Mouse (Mus musculus): Measurements from ENCODE around the gene Dcaf15.

The Dcaf15 gene

DNA sequence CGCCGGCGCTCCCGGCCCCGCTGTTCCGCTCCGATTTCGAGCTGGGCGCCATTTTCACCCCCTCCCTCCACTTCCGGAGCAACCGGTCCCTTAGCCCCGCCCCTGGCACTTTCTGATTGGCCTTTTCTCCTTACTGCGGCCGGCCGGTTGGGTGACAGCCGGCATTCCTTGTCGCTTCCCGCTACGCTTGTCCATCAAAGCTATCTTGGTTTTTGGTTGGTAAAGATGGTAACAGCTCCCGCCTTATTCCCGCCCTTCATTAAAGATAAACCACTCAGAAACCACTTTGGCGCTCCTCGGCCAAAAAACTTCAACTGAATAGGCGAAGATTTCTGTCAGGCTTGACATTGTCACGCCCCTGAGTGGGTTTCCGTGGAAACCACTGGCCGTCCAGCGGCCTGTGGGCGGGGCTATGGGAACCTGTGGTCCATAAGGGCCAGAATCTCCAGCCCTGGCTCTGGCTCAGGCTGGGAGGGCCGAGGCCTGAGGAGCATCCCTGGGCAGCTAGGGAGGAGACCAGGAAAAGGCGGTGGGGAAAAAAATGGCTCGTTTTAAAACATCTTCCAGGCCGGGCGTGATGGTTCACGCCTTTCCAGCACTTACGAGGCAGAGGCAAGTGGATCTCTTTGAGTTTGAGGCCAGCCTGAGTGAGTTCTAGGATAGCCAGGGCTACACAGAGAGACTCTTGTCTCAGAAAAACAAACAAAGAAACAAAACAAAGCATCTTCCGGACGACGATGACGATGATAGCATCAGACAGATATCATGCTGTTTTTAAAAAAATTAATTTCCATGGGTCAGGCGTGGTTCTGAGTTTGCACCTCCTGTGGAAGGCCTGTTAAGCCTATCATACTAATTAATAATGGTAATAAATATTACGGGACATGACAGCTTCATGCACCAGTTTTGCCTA lies at the start of gene Dcaf15:
TSS of gene Dcaf15 (minus strand) at position 72 of the 913 bp plus-strand sequence.
- in situ Hi-C loops (cut with MboI, MseI): loop anchor here (25.0 kb wide), 1 partner anchor 1157 kb away; no protein-coding TSS in a partner anchor

DNA sequence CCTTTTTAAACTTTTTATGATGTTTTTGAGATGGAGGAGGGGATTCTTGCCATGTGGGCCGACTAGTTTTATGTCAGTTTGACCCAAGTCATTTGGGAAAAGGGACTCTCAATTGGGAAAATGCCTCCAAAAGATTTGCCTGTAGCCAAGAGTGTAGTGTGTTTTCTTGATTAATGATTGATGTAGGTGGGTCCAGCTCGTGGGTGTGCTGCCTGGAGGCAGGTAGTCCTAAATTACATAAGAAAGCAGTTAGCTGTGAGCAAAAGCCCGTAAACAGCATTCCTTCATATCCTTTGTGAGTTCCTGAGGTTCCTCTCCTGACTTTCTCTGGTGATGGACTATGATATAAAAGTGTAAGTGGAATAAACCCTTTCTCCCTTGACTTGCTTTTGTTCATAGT lies 44.6 kb upstream of the Dcaf15 start:
- in situ Hi-C loops (cut with MboI, MseI): no loop called here

DNA sequence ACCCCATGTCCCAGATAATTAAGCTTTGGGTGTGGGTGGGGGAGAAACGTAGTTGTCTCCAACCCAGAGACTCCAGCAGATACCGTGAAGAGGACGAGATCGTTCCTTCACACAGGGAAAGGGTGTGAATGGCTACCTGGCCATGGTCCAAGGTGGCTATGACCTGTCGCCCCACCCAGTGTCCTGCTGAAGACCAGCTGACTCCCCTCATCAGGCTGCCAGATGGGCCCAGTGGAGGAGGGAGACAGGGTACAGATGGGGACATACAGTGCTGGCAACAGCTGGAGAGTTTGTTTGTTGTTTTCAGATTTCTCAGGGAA lies 43.9 kb upstream of the Dcaf15 start:
- in situ Hi-C loops (cut with MboI, MseI): no loop called here

DNA sequence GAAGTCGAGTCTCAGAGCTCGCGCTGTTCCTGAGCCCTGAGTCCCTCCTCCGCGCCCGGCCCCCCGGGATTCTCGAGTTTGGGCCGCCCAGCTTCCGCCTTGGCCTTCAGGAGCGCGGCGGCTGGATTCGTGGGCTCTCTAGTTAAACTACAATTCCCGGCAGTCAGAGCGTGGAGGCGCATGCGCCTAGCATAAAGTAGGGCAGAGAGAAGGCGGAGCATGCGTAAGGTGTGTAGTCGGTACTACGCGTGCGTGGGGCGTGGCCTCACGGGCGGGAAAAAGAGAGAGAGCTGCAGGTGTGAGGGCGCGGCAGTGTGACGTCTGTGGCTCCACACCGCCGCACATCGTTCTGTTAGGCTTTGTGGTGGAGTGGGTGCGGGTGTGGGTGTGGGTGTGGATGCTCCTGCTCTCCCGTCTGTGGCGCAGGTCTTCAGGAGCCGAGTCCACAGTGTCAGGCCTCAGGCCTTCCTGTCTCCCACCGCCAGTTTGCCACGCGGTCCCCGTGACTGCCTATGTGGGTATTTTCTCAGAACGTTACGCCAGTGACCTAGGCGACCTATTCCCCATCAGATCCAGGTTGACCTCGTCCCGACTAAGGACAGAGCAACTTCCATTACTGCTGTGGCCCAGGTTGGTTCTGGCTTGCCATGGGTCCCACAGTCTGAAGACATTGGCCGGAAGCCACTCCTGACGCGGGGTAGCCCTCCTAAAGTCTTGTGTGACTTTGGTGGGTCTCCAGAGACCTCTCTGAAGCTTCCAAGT lies 43.4 kb upstream of the Dcaf15 start, which contains the start of the genes Cc2d1a and 4930432K21Rik:
TSS of gene Cc2d1a (minus strand) at position 168 of the 762 bp plus-strand sequence.
TSS of gene 4930432K21Rik (plus strand) at position 257 of the 762 bp plus-strand sequence.
- in situ Hi-C loops (cut with MboI, MseI): no loop called here

DNA sequence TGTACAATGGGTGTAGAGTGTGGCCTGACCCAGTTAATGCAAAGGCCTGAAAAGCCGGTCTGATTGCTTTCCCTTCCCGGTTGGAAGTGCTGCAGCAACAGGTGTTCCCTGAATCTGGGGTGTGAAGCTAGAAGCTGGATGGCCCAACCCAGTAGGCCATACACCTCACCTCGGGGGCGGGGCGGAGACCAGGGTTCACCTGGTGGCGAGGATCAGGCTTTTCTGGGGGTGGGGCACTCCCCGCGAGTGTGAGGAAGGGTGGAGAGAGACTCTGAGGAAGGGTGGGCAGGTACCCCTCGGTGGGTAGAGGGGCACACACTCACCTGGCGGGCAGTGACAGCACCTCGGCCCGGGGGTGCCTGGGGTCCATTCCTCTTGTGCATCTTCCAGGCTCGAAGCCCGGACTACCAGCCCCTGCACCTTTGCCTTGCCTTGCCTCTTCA lies 42.8 kb upstream of the Dcaf15 start:
- in situ Hi-C loops (cut with MboI, MseI): no loop called here

DNA sequence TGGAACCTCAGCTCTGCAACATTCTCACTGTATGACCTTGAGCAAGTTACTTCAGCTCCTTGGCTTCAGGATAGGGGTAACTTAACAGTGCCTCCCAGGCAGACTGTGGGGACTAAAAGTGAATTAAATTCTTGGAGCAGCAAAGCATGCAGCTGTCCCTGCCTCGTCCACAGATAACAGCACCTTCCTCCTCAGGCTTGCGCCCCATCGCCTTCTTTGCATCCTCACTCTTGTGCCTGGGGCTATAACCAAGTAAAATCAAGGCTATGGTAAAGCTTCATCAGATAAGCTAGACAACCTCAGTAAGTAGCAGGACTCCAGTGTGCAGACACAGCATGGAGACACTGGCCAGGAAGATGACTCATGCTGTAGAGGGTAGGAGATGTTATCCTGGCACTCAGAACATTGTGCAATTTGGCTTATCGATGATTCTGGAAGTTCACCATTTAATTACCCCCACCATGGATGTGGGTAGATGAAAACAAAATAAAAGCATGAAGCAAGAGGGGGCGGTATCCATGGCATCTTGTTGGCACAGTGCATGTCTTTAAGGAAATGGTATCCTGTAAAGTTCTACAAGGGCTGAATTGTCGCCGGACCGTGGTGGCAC lies 40.2 kb upstream of the Dcaf15 start:
- in situ Hi-C loops (cut with MboI, MseI): no loop called here

DNA sequence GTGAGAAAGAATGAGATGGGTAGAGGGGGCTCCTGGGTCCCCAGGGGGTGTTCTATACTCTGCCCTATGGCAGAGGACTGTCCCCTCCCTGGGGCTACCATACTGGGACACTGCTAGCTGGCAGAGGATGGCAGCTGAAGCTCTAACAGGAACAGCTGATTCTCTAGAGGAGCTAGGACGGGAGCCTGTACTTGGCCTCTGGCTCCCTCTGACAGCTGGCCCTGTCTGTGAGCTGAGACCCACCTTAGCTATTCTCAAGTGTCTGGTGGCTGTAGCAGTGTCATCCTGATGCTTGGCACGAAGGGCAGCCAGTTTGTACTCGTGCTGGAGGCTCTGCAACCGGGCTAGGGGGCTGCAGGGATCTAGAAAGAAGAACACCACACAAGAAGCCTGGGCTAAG lies 36.3 kb upstream of the Dcaf15 start:
- in situ Hi-C loops (cut with MboI, MseI): no loop called here

DNA sequence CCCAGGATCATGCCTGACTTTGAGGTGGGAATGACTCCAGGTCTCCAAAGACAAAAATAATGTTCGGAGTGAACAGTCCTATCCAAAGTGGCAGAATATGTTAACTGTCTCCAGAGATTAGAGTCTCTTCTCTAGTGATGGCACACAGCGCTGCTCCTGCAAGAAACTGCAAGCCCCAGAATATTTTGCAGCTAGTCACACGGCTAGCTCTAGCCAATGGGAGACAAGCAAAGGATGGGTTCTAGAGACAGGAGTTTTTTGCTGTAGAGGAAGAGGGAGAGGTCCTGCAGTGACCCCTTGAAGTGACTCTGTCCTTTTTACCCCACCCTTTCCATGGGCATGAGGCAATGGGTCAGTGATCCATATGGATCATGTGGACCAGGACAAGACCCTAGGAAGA lies 33.3 kb upstream of the Dcaf15 start:
- in situ Hi-C loops (cut with MboI, MseI): no loop called here

DNA sequence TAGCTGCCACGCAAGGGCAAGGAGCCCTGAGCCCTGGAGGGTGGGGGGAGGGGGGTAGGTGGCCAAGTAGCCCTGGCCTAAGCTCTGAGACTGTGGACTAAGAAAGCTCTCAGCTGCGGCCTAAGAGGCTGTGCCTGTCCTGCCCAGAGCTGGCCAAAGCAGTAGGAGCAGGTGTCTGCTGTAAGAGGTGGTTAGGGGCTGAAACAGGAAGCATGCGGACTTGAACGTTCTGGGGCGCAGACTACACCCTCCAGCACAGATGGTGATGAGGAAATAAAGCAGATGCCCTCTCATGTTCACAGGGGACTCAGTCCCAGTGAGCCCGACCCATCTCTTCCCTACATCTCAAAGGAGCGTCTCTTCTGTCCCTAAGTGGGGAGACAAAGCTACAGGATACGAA lies 27.7 kb upstream of the Dcaf15 start:
- in situ Hi-C loops (cut with MboI, MseI): loop anchor here (5.0 kb wide), 1 partner anchor 60 kb away; no protein-coding TSS in a partner anchor

DNA sequence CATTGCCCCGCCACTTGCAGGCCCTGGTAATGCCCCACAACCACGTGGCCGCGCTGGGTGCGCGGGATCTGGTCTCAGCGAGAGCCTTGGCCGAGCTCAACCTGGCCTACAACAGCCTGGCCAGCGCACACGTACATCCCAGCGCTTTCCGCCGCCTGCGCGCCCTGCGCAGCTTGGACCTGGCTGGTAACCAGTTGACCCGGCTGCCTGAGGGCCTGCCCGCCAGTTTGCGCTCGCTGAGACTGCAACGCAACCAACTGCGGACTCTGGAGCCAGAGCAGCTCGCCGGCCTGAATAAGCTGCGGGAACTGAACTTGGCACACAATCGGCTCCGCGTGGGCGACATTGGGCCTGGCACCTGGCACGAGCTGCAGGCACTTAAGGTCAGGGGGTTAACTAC lies 26.2 kb upstream of the Dcaf15 start:
- in situ Hi-C loops (cut with MboI, MseI): loop anchor here (5.0 kb wide), 1 partner anchor 59 kb away; no protein-coding TSS in a partner anchor

DNA sequence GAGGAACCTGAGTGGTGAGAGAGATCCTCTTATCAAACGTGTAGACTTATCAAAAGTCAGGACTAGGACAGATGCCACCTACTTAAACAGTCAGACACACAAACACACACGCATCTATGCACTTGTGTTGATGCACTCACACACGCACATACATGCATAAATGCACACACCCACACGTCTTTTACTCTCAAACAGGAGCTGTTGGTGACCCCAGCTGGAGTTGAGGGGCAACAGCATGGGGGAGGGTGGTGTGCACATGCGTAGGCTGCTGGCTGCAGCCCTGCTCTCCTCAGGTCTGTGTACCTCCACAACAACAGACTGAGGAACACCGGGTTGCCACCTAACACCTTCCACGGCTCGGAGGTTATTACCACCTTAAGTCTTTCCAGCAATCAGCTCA lies 23.7 kb upstream of the Dcaf15 start:
- in situ Hi-C loops (cut with MboI, MseI): no loop called here

DNA sequence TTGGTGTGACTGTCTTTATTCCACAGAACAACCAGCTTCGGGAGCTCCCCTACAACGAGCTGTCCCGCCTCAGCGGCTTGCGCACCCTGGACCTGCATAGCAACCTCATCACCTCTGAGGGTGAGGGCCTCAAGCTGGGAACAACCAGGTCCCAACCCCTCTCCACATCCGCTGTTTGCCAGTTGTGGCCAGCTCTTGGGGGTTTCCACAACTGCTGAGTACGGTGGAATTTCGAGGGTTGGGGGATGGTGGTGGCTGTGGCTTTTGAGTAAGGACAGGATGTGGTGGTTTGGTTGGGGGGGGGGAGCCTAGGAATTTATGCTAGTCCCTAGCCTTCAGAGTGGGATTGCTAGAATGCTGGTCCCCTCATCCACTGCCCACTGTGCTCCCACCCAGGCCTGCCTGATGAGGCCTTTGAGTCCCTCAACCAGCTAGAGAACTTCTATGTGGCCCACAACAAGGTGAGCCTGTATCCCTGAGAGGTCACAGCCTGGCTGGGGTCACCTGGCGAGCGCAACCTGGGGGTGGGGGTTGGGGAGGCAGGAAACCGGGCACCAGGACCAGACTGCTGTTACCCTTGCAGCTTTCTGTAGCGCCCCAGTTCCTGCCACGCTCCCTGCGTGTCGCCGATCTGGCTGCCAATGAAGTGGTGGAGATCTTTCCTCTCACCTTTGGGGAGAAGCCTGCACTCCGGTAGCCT lies 22.8 kb upstream of the Dcaf15 start:
- in situ Hi-C loops (cut with MboI, MseI): no loop called here

DNA sequence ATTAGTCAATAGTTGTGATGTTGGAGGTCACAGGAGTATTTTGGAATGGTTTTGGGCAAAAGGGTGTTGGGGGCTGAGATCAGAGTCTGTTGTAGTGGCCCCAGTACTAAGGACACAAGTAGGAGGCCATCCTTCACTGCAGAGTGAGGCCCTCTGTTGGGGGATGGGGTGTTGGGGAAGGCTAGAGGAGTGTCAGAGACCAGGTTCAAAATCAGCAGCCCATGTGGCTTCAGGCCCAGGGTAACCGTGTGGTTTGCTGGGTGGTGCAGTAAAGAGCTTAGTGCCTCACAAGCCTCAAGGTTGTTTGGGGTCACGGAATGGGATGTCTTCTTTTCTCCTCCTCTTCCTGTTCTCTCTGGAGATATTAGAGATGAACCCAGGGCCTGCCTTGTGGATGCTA lies 22.2 kb upstream of the Dcaf15 start:
- in situ Hi-C loops (cut with MboI, MseI): no loop called here

DNA sequence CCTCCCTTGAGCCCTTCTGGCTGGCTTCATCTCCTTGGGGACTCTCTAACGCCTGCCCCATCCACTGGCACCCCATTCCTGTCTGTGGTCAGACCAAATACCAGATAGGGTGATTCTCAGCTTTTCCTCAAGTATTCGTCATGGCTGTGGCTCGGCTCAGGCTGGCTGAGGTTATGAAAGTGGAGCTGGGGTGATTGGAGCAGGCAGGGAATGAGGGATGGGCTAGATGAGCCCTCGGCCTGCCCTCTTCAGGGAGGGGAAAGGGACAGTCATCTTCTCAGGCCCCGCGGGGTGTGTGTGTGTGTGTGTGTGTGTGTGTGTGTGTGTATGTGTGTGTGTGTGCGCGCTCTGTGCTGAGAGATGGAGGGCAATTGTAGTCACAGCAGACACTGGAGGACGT lies 21.1 kb upstream of the Dcaf15 start, which contains the start of gene Podnl1:
TSS of gene Podnl1 (plus strand) at position 334 of the 400 bp plus-strand sequence.
- in situ Hi-C loops (cut with MboI, MseI): no loop called here

DNA sequence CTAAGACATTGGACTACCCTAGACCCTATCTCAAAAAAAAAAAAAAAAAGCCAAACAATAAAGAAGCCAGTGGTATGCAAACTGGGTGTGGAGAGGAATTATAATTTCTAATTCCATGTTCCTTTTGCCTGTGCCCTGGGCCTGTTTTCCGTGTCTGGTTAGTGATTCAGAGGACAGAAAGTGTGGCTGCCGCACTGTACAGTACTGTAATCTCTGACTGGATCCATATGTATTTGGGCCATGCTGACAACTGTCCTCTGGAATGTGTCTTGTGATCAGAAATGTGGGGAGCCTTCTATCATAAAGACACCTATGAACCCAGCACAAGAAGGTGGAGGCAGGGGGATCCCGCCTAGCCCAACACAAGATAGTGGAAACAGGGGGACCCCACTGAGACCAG lies 17.6 kb upstream of the Dcaf15 start:
- in situ Hi-C loops (cut with MboI, MseI): loop anchor here (25.0 kb wide), 1 partner anchor 1140 kb away; no protein-coding TSS in a partner anchor

DNA sequence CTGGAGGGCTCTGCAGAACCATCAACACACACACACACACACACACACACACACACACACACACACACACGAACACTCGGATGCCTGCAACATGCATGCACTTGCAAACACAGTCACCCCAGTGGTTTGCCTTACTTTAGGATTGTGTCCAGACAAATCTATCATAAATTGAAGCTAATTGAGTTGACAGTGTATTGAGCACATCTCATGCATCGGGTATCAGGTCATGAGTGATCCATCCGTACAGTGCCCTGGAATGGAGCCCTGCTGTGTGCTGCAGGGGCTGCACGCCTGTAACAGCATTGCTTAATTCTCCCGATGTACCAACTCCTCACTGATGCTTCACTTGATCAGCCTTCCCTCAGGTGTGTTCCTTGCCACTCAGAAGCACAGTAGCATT lies 11.1 kb upstream of the Dcaf15 start:
- in situ Hi-C loops (cut with MboI, MseI): loop anchor here (25.0 kb wide), 1 partner anchor 1147 kb away; no protein-coding TSS in a partner anchor

DNA sequence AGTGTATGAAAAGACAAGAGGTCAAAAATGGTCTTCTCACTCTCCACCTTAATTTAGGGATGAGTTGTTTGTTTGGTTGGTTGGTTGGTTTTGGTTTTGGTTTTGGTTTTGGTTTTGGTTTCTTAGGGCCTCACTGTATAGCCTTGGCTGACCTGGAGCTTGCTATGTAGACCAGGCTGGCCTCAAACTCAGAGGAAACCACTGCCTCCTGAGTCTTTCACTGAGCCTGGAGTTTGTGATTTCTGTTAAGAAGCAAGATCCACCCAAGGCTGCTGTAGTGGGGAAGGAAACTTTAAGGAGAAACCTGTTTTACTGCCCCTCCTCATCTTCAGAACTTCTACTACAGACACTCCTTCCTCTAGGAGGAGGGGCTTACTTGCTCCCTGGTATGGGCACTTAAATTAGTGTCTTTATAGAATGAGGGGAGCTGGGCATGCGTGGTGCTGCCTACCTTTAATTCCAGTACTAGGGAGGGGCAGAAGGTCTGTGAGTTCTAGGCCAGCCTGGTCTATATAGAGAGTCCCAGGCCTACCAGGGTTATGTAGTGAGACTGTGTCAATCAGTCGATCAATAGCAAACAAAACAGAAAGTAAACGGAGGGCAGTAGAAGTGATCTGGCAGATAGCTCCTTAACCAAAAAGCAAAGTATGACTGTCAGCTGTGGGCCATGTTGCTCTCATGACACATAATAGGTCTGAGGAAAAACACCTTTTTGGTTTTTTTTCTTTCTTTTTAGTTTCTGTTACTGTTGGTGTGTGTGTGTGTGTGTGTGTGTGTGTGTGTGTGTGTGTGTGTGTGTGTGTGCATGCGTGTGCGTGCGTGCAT lies 1.9 kb upstream of the Dcaf15 start:
- in situ Hi-C loops (cut with MboI, MseI): loop anchor here (25.0 kb wide), 1 partner anchor 1156 kb away; no protein-coding TSS in a partner anchor

DNA sequence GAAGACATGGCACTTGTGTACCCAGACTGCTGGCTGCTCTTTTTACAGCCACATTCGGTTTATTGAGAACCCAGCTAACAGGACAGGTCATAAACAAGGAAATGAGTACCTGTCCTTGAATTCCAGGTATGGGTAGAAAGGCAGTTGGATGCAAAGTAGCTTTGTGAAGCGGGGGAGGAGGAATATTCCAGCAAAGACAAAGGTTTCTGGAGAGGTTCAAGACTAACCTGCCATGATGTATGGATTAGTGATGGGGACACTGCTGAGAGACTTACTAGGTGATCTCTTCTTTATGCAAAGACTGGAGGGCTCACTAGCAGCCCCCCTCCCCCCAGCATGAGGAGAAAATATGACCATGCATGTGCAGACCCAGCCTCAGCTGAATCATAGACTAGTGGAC lies 1.1 kb upstream of the Dcaf15 start:
- in situ Hi-C loops (cut with MboI, MseI): loop anchor here (25.0 kb wide), 1 partner anchor 1157 kb away; no protein-coding TSS in a partner anchor

DNA sequence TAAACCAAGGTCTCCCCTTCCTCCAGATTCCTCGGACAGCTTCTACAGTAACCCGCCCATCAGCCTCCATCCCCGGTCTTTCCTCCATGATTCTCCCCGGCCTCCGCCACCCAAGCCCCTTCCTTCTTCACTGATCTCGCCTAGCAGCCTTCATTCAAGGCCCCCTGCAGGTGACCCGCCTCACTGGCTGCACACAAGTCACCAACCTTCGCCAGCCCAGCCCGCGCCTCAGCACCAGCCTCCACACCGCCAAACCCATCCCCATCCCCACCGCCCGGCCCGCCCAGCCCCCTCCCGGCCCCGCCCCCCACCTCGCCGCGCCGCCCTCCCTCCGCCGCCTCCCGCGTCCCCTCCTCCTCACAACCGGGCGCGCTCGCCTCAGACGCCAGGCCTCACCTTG lies 347 bp downstream of the Dcaf15 start:
- in situ Hi-C loops (cut with MboI, MseI): loop anchor here (25.0 kb wide), 1 partner anchor 1158 kb away; no protein-coding TSS in a partner anchor

DNA sequence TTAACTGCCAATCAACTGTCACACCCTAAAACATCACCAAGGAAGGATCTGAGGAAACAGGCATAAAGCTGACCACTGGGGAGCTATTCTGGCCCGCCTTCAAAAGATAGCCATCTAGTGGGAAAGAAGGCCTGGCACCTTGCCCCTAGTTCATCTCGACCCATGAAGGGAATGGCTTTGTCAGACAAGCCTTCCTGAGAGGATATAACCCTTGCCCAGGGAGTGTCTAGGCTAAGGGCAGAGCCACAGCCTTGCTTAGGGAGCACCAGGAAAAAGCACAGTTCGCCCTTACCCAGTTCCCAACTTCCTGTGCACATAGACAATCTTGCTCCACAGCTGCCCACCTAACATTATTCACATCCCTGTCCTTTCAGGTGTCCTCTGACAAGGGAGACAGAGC lies 967 bp downstream of the Dcaf15 start:
- in situ Hi-C loops (cut with MboI, MseI): loop anchor here (25.0 kb wide), 1 partner anchor 1159 kb away; no protein-coding TSS in a partner anchor

Measured in T-helper 2 cell (primary cell).